Mouse (Mus musculus) limb, embryonic 13.5 days (tissue): ENCODE results near the gene L1cam. TPM values are rescaled to one million over a fixed set of nuclear protein-coding genes. Genes with fewer than 3 reads are reported as not detected.

ENCODE experiments used
- ATAC-seq: fragments of 200-750 bp; cut with Nextera tagmentation; 2 replicates; pipeline ENCODE4 v1.8.0; 2017; ENCODE audit warnings: low read depth, moderate number of reproducible peaks, moderate TSS enrichment; ENCODE audit not compliant: low FRiP score
- H3K27ac ChIP-seq: fragments of 300-500 bp; sonication (generic); 2 replicates; pipeline ENCODE4 v1.5.1; 2015; ENCODE audit warnings: inconsistent platforms, mild to moderate bottlenecking, moderate library complexity
- H3K27me3 ChIP-seq: fragments of 300-500 bp; sonication (generic); 2 replicates; pipeline ENCODE4 v1.6.1; 2015; ENCODE audit warnings: mild to moderate bottlenecking, inconsistent platforms
- H3K36me3 ChIP-seq: fragments of 300-500 bp; sonication (generic); 2 replicates; pipeline ENCODE4 v1.6.1; 2015; ENCODE audit warnings: inconsistent platforms, mild to moderate bottlenecking, moderate library complexity
- H3K4me1 ChIP-seq: fragments of 300-500 bp; sonication (generic); 2 replicates; pipeline ENCODE4 v1.6.1; 2015; ENCODE audit warnings: inconsistent platforms
- H3K4me2 ChIP-seq: fragments of 300-500 bp; sonication (generic); replicated peaks from 2 replicates; pipeline ENCODE4 v1.6.1; 2015; ENCODE audit warnings: inconsistent platforms, mild to moderate bottlenecking, moderate library complexity
- H3K4me3 ChIP-seq: fragments of 300-500 bp; sonication (generic); 2 replicates; pipeline ENCODE4 v1.5.1; 2015; ENCODE audit warnings: moderate library complexity, mild to moderate bottlenecking, inconsistent platforms
- H3K9ac ChIP-seq: fragments of 300-500 bp; sonication (generic); 2 replicates; pipeline ENCODE4 v1.6.1; 2015; ENCODE audit warnings: mild to moderate bottlenecking, inconsistent platforms
- H3K9me3 ChIP-seq: fragments of 300-500 bp; sonication (generic); 2 replicates; pipeline ENCODE4 v1.6.1; 2016; ENCODE audit warnings: inconsistent platforms
- WGBS: fragments of 180-500 bp; shearing (Covaris S2); methylation state at CpG from one replicate; pipeline ENCODE4 v1.1.7; 2015; 5-methylcytosine and 5-hydroxymethylcytosine counted together
- polyA plus RNA-seq: library from polyadenylated mRNA; unstranded; fragments of >200 nt; fragmentation: Nextera tagmentation; extraction: Ambion mirVana; gene quantifications from 2 replicates; pipeline ENCODE4 v1.2.1, GENCODE M21; 2015

Gene L1cam
- polyA plus RNA-seq, 1 experiment from 2014 or later, result 2.0 TPM

DNA sequence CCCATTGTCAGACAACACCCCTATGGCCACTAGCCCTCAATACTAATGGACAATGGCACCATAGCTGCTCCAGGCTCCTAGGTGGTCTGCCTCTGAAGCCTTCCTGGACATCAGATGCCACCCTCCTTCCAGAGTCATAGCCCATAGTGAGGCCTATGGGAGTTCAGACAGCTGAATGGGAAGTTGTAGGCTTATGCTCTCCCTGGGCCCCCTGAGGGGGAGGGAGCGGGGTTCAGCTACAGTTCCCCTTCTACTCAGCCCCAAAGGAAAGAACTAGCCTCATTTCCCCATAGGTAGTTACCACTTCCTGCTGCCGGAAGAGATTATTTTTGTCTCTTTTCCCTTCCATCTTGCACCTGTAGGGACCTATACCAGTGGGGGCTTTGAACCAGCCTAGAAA is 15.7 kb upstream of the L1cam start:
- WGBS, result 77% methylated on average over 2 of the region's 2 CpGs
- Histone ChIP-seq H3K9me3 (no peaks in the 10 kb centered on the region), H3K4me2 (no peak overlapping the region), H3K27ac (no peak overlapping the region), H3K4me3 (no peak overlapping the region), H3K27me3 (peaks cover 17% of the 10 kb centered on the region), H3K36me3 (0 out of 2 replicates have a peak, but pooled peaks cover 4% of the 10 kb centered on the region), H3K9ac (no peak overlapping the region), H3K4me1 (no peaks in the 10 kb centered on the region)
- no peak for ATAC-seq

DNA sequence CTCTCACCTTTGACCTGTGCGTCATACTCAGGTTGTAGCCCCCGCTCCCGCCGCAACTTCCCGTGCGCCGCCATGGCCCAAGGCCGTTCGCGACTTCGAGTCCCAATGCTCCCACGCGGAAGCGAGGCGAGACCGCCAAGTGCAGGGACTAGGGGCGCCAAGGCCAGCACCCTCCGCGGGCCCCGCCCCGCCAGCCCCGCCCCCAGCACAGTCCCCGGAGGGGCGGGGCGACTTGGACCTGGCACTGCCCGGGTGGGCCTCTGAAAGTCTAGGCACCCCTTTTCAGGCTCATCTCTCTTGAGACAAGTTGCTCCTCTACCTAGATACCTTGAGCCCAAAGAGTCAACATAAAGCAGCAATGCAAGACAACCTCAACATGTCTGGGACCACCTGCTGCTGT is 15.3 kb upstream of the L1cam start:
- H3K9me3 ChIP-seq, result no peaks in the 10 kb centered on the region
- 9% methylated on average over 26 of the region's 26 CpGs for WGBS
- no peak overlapping the region for H3K9ac ChIP-seq
- peak overlapping the region; percentile 49 for H3K4me2 ChIP-seq
- peak overlapping the region; percentile 10; the same call in 1 of the 2 replicates for H3K4me3 ChIP-seq
- no peak for ATAC-seq
- H3K4me1 ChIP-seq, result no peaks in the 10 kb centered on the region
- H3K27me3 ChIP-seq, result peaks cover 17% of the 10 kb centered on the region
- H3K27ac ChIP-seq, result no peak overlapping the region
- 0 out of 2 replicates have a peak, but pooled peaks cover 3% of the 10 kb centered on the region for H3K36me3 ChIP-seq

DNA sequence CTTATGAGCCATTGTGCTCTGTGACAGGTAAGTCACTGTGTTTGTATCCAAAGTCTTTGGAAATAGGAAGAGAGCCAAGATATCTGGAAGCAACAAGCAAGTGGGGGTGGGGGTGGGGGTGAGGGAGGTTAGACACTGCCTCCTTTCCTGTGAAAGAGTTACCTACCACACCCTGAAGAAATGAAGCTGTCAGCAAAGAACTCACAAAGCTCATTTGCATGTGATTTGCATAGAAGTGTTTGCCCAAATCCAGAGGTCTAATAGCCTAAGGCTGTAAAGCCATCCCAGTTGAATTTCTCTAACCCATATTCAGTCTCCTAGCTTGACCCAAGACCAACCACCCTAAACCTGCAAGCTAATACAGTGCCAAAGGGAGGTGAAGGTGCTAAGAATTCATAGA is 14.5 kb upstream of the L1cam start:
- Histone ChIP-seq H3K27ac (no peak overlapping the region), H3K9me3 (no peaks in the 10 kb centered on the region), H3K4me1 (no peaks in the 10 kb centered on the region), H3K4me2 (no peak overlapping the region), H3K9ac (no peak overlapping the region), H3K27me3 (peaks cover 17% of the 10 kb centered on the region), H3K36me3 (no peaks in the 10 kb centered on the region), H3K4me3 (no peak overlapping the region)
- no peak for ATAC-seq

DNA sequence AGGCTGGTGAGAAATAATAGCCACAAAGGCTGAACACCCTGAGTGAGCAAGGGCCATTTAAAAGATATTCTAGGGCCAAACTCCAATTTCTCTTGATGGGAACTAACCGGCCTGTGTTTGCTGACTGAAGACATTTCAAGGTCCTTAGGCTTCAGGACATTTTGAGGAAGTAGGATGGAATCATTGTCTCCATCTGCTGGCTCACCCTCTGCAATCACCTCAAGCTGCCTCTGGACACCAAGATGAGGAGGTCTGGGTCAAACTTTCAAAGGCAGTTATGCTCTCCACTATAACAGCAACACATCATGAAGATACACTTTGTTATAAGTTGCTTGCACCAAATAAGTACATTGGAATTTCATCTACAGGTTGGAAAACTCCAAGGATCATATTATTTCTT is 14.1 kb upstream of the L1cam start:
- Histone ChIP-seq H3K36me3 (no peaks in the 10 kb centered on the region), H3K9ac (no peak overlapping the region), H3K4me1 (no peaks in the 10 kb centered on the region), H3K9me3 (no peaks in the 10 kb centered on the region), H3K4me2 (no peak overlapping the region), H3K27ac (no peak overlapping the region), H3K4me3 (no peak overlapping the region), H3K27me3 (peaks cover 17% of the 10 kb centered on the region)
- ATAC-seq, result no peak
- WGBS, result 100% methylated on average over 1 of the region's 1 CpGs

DNA sequence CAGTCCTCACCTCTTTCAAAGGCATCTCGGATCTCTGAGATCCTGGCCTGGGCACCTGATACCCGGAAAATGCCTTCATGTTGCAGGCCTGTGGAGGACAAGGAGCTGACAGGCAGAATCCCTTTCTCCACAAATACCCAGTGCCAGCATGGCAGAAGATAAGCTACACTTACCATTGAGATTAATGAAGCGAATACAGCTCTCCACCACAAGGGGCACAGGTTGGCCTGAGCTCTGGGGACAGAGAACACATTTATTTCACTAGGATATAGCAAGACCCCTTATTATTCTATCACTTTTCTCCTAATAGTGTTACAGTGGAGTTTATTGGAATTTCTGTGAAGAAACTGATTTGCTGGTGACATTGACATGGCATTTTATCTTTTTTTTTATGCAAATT is 2.1 kb upstream of the L1cam start:
- H3K4me3 ChIP-seq, result no peak overlapping the region
- WGBS, result 68% methylated on average over 3 of the region's 3 CpGs
- no peaks in the 10 kb centered on the region for H3K9me3 ChIP-seq
- no peak overlapping the region for H3K4me2 ChIP-seq
- ATAC-seq, result no peak
- no peak overlapping the region for H3K27ac ChIP-seq
- H3K27me3 ChIP-seq, result no peaks in the 10 kb centered on the region
- no peak overlapping the region for H3K9ac ChIP-seq
- H3K36me3 ChIP-seq, result no peaks in the 10 kb centered on the region
- no peaks in the 10 kb centered on the region for H3K4me1 ChIP-seq

DNA sequence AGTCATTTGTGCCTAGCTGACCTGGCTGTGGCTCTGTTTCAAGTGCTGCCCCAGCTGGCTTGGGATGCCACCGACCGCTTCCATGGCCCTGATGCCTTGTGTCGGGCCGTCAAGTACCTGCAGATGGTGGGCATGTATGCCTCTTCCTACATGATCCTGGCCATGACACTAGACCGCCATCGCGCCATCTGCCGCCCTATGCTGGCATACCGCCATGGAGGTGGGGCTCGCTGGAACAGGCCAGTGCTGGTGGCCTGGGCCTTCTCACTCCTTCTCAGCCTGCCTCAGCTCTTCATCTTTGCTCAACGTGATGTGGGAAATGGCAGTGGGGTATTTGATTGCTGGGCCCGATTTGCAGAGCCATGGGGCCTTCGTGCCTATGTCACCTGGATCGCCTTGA is 3.1 kb downstream of the L1cam start:
- 91% methylated on average over 13 of the region's 14 CpGs for whole genome bisulfite sequencing
- Histone ChIP-seq H3K36me3 (no peaks in the 10 kb centered on the region), H3K27me3 (peaks cover 9% of the 10 kb centered on the region; the same call in 1 of the 2 replicates), H3K27ac (no peak overlapping the region), H3K9me3 (no peaks in the 10 kb centered on the region), H3K4me3 (no peak overlapping the region), H3K9ac (no peak overlapping the region), H3K4me2 (no peak overlapping the region), H3K4me1 (no peaks in the 10 kb centered on the region)
- no peak for ATAC-seq

DNA sequence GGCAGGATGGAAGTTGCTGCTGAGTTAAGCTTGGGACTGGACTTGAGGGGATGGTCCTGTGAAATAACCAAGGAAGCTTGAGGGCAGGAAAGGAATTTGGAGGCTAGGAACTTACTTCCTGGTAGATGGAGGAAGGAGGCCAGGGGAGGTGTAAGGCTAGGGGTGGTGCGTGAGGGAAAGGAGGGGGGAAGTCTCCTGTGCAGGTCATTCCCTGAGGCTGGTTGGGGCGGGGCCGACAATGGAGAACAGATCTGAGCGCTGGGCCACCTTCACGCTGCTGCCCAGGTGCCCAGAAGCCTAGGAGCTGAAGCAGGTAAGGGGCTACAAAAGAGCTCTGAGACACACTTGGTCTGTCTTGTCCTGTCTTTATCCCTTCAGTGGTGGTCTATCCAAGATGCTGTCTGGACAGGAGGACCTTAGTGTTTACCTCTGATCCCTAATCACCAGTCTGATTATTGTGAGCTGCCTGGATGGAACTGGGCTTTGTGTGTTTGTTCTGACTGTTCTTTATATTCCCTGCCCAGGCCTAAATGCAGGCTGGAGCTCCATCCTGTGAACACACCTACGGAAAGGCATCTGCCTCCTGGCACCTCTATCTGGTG is 4.3 kb downstream of the L1cam start, which contains the start of gene Avpr2:
Gene Avpr2 (plus strand): TSS at position 552 of the 602 bp plus-strand sequence.
- no peaks in the 10 kb centered on the region for H3K9me3 ChIP-seq
- ATAC-seq, result no peak
- no peaks in the 10 kb centered on the region for H3K36me3 ChIP-seq
- no peak within 1 kb of the TSS for H3K4me2 ChIP-seq
- 66% methylated on average over 6 of the region's 6 CpGs for WGBS
- H3K4me1 ChIP-seq, result no peaks in the 10 kb centered on the region
- no peak within 1 kb of the TSS for H3K9ac ChIP-seq
- H3K27ac ChIP-seq, result no peak within 1 kb of the TSS
- peaks cover 9% of the 10 kb centered on the region; the same call in 1 of the 2 replicates for H3K27me3 ChIP-seq
- no peak within 1 kb of the TSS for H3K4me3 ChIP-seq

DNA sequence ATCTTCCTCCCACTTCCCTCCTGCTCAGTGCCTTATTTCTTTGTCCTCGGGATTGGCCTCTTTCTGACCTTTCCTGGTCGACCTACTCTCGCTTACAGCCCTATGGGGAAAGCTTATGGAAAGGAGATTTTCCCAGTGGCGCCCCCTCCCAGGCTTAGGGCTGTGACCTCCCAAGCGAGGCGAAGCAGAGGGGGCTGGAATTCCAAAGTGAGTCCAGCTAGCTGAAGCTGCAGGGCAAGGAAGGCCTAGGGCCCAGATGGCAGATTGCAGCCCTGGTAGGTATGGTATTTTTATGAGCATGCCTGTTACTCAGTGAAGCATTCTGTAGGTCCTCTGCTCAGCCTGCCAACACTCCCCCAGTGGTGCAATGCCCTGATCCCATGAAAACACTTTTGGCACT is 14.4 kb downstream of the L1cam start:
- no peak overlapping the region for H3K27ac ChIP-seq
- H3K27me3 ChIP-seq, result peaks cover 25% of the 10 kb centered on the region
- H3K4me3 ChIP-seq, result no peak overlapping the region
- H3K4me1 ChIP-seq, result 0 out of 2 replicates have a peak, but pooled peaks cover 5% of the 10 kb centered on the region
- peak overlapping the region; percentile 76 for H3K4me2 ChIP-seq
- ATAC-seq, result no peak
- no peak overlapping the region for H3K9ac ChIP-seq
- 23% methylated on average over 6 of the region's 6 CpGs for WGBS
- no peaks in the 10 kb centered on the region for H3K9me3 ChIP-seq
- no peaks in the 10 kb centered on the region for H3K36me3 ChIP-seq

DNA sequence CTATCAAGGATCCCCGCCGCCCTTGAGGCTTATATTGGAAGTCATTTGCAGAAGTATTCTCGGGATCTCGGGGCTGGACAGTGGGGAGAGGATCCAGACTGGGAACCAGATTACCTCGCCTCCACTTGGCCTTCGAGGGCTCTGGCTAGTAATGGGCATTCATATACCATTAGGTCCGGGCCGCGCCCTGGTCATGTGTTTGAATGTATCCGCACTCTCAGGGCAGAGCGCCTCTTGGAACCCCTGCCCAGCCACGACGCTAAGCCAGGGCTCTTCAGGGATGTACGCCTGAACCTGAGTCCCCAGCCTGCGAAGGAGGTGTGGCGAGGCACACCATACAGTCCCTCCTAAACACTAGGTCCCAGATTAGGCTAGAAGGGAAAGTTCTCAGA is 14.9 kb downstream of the L1cam start:
- H3K9me3 ChIP-seq, result no peaks in the 10 kb centered on the region
- WGBS, result 20% methylated on average over 16 of the region's 16 CpGs
- 0 out of 2 replicates have a peak overlapping the region, but pooled peaks have one; percentile 43 for H3K9ac ChIP-seq
- ATAC-seq, result no peak
- H3K4me1 ChIP-seq, result 0 out of 2 replicates have a peak, but pooled peaks cover 5% of the 10 kb centered on the region
- H3K4me2 ChIP-seq, result peak overlapping the region; percentile 76
- H3K27ac ChIP-seq, result no peak overlapping the region
- H3K27me3 ChIP-seq, result peaks cover 25% of the 10 kb centered on the region
- H3K4me3 ChIP-seq, result peak overlapping the region; percentile 46
- H3K36me3 ChIP-seq, result no peaks in the 10 kb centered on the region

DNA sequence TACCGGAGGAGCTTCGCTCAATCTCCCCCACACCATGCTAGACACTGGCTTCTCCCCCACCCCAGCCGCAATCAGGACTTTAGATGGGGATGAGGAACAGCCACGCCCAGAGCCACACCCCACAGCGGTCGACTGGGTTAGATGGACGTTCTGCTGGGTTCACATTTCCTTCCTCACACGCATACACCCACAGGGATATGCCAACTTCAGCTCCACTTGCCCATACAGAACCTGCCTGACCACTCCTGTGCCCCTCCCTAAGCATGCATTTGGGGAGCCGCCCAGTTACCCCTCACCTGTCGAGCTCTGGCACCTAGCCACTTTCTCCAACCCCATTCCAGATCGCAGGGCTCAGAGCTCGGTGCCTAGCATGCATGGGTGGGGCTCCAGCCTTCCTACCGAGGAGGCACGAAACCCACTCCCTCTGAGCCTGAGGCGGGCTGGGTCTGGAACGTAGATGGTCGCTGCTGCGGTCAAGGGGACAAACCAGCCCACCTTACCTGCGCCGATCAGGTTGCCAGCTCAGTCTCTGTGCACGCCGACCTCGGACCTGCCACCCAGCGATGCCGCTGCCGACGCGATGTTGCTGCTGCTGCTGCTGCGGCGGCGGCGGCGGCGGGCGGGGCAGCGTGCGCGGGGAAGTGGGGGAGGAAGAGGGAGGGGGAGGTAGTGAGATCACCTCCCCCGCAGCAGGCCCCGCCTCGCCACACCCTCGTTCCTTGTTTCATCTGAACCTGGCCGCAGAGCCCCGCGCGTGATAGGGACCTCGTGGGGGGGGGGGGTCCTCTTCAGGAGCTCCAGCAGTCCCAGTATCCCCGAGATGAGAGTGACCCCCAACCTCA is 15.5 kb downstream of the L1cam start:
- no peaks in the 10 kb centered on the region for H3K9me3 ChIP-seq
- peak overlapping the region; percentile 46 for H3K4me3 ChIP-seq
- WGBS, result 18% methylated on average over 34 of the region's 48 CpGs
- no peak overlapping the region for H3K27ac ChIP-seq
- ATAC-seq, result no peak; the same call in 1 of the 2 replicates
- H3K9ac ChIP-seq, result peak overlapping the region; percentile 43
- H3K36me3 ChIP-seq, result no peaks in the 10 kb centered on the region
- peak overlapping the region; percentile 76 for H3K4me2 ChIP-seq
- H3K4me1 ChIP-seq, result 0 out of 2 replicates have a peak, but pooled peaks cover 5% of the 10 kb centered on the region
- H3K27me3 ChIP-seq, result peaks cover 25% of the 10 kb centered on the region

DNA sequence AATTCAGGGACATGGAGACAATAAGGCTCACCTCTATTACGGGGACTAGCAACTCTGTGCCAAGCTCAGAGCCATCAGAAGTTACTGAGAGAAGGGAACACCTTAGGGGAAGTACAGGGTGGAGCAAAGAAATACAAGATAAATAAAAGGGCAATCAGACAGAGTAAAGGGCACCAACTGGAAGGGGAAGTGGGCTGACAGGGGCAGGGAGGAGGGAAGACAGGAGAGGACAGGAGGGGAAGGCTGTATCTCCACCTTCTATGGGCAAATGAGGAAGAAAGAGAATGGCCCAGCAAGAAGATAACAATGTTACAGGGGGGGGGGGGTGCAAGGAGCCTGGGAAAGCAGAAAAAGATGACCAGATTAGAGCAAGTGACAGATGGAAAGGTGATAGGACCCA is 18.9 kb downstream of the L1cam start:
- Histone ChIP-seq H3K9ac (no peak overlapping the region), H3K27me3 (peaks cover 25% of the 10 kb centered on the region), H3K9me3 (no peaks in the 10 kb centered on the region), H3K27ac (no peak overlapping the region), H3K4me2 (no peak overlapping the region), H3K4me1 (0 out of 2 replicates have a peak, but pooled peaks cover 5% of the 10 kb centered on the region), H3K36me3 (no peaks in the 10 kb centered on the region), H3K4me3 (no peak overlapping the region)
- ATAC-seq, result no peak
- WGBS, result 59% methylated on average over 1 of the region's 1 CpGs

DNA sequence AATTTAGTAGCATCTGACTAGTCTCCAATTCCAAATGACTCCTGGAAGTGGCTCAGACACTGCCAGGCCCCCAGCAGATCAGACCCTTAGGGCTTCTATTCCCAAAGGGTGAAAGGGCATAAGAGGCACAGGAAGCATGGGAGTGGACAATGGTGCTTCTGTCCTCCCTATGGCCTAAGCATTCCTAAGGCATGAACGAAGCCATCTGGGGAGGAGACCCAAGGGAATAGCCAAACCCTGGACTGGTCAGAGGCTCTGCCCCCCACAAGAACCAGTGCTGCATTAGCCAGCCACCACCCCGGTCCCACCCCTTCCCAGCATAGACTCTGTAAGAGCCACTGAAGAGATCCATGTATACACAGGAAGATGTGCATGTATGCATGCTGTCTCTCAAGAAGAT is 20.0 kb downstream of the L1cam start:
- no peak for ATAC-seq
- Histone ChIP-seq H3K9ac (no peak overlapping the region), H3K4me1 (no peaks in the 10 kb centered on the region), H3K36me3 (no peaks in the 10 kb centered on the region), H3K9me3 (no peaks in the 10 kb centered on the region), H3K4me2 (no peak overlapping the region), H3K27ac (no peak overlapping the region), H3K27me3 (peaks cover 24% of the 10 kb centered on the region), H3K4me3 (no peak overlapping the region)
- 65% methylated on average over 2 of the region's 2 CpGs for WGBS
